Mouse (Mus musculus) adrenal gland, adult 18-20 months (tissue): ENCODE measurements around the gene Cxcr5. TPM values are rescaled to one million over a fixed set of nuclear protein-coding genes. Genes with fewer than 3 reads are reported as not detected.

Source experiments
- DNase-seq, 2 experiments: peaks; one replicate each; pipeline ENCODE4 v3.0.0; 2021 to 2022; ENCODE audit warnings: low spot score in 2 of 2
- total RNA-seq, 2 experiments: library from RNA; stranded (reverse); gene quantifications; 1 replicate in 1 of 2; 2 replicates in 1 of 2; pipeline ENCODE4 v1.2.3; 2021

The Cxcr5 gene
- total RNA-seq, 2 experiments from 2014 or later: 0.16 to 0.40 TPM

DNA sequence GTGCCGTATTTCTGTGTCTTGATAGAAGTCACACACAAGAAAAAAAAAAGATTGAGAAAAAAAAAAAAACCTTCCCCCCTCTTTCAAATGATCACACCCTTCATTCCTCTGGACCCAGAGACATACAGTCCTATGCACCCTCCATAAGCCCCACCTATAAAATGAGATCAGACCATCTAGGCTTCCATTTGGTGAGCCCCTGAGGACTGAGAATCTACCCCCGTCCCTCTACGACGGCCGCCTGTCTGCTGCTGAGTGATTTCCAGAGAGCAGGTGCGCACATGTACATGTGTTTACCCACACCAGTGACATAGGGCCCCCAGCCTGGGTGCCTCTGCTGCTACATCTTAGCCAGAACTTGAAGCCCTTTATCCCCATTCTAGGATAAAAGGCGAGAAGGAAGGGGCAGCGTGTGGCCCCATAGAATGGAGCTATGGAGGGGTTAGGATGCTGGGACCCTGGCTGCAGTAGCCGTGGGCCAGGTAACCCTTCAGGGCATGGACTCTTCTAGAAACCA lies 51.3 kb downstream of the Cxcr5 start:
- no peak for DNase-seq

DNA sequence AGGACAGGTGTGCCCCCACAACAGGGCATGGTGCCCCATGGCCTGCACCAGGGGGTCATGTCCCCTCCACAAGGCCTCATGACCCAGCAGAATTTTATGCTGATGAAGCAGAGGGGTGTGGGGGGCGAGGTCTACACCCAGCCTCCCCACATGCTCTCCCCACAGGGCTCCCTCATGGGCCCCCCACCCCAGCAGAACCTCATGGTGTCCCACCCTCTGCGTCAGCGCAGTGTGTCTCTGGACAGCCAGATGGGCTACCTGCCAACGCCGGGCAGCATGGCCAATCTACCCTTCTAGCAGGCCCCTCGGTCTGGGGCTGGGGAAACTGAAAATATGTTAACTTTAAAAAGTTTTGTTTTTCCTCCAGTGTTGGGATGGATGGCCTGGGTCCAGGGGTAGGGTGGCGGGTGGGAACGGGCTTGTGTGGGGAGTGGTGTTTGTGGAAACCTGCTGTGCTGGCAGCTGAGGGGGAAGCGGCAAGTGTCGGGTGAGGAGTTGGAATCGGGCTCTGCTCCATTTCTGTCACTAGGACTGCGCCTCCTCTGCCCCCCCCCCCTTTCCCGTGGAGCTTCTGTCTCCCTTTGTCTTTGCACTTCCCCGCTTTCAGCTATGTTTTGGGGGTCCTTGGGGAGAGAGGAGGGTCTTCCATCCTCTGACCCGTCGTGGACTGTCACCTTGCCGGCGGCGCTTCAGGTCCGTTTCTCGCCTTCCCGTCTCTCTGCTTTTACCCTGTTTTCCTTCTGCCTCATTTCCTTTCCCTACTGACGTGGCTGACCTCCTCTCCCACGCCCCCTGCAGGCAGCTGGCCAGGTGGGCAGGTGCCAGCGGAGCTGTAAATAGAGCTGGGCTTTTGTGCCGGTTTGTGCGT lies 52.0 kb downstream of the Cxcr5 start:
- DNase-seq: peak; percentile 87 to 91

DNA sequence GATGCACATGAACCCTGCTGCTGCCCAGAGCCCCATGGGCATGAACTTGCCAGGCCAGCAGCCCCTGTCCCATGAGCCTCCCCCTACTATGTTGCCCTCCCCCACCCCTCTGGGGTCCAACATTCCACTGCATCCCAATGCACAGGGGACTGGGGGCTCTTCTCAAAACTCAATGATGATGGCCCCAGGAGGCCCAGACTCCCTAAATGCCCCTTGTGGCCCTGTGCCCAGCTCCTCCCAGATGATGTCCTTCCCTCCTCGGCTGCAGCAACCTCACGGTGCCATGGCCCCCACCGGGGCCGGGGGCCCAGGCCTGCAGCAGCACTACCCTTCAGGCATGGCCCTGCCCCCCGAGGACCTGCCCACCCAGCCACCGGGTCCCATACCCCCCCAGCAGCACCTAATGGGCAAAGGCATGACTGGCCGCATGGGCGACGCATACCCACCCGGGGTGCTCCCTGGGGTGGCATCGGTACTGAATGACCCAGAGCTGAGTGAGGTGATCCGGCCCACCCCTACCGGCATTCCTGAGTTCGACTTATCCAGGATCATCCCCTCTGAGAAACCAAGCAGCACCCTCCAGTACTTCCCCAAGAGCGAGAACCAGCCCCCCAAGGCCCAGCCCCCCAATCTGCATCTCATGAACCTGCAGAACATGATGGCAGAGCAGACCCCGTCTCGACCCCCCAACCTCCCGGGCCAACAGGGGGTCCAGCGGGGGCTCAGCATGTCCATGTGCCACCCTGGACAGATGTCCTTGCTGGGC lies 52.8 kb downstream of the Cxcr5 start:
- no peak for DNase-seq

DNA sequence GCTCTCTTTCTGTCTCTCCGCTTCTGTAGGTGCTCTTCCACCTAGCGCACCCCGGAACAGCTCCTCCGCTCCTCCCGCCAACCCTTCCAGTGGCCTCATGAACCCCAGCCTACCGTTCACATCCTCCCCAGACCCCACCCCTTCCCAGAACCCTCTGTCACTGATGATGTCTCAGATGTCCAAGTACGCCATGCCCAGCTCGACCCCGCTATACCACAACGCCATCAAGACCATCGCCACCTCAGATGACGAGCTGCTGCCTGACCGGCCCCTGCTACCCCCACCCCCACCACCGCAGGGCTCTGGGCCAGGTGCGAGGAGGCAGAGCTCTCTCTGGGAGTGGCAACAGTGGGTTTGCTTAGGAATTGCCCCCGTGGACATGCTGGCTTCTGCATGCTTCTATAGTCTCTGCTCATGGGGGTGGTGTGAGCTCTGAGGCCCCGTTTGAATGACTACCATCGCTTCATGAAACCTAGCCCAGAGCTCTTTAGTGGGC lies 53.5 kb downstream of the Cxcr5 start:
- DNase-seq: no peak

DNA sequence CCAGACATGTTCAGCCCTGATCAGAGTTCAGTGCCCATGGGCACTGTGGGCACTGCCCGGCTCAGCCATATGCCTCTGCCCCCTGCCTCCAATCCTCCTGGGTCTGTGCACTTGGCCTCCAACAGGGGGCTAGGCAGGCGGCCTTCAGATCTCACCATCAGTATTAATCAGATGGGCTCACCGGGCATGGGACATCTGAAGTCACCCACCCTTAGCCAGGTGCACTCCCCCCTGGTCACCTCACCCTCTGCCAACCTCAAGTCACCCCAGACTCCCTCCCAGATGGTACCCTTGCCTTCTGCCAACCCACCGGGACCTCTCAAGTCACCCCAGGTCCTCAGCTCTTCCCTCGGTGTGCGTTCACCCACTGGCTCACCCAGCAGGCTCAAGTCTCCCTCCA lies 54.3 kb downstream of the Cxcr5 start:
- DNase-seq: no peak

DNA sequence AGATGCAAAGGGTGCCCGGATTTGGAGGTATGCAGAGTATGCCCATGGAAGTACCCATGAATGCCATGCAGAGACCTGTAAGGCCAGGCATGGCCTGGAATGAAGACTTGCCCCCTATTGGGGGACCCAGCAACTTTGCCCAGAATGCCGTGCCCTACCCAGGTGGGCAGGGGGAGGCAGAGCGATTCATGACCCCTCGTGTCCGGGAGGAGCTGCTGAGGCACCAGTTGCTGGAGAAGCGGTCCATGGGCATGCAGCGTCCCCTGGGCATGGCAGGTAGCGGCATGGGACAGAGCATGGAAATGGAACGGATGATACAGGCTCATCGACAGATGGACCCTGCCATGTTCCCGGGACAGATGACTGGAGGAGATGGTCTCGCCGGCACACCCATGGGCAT lies 55.1 kb downstream of the Cxcr5 start:
- no peak for DNase-seq

DNA sequence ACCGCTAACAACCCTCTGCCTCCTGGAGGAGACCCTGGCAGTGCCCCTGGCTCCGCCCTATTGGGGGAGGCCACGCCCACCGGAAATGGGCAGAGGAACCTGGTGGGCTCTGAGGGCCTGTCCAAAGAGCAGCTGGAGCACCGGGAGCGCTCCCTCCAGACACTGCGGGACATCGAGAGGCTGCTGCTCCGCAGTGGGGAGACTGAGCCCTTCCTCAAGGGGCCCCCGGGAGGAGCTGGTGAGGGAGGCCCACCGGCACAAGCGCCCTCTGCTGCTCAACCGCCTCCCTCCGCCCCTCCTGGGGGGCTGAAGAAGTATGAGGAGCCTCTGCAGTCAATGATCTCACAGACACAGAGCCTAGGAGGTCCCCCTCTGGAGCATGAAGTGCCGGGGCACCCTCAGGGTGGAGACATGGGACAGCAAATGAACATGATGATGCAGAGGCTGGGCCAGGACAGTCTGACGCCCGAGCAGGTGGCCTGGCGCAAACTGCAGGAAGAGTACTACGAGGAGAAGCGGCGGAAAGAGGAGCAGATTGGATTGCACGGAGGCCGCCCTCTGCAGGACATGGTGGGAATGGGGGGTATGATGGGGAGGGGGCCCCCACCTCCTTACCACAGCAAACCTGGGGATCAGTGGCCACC lies 55.7 kb downstream of the Cxcr5 start:
- no peak for DNase-seq

DNA sequence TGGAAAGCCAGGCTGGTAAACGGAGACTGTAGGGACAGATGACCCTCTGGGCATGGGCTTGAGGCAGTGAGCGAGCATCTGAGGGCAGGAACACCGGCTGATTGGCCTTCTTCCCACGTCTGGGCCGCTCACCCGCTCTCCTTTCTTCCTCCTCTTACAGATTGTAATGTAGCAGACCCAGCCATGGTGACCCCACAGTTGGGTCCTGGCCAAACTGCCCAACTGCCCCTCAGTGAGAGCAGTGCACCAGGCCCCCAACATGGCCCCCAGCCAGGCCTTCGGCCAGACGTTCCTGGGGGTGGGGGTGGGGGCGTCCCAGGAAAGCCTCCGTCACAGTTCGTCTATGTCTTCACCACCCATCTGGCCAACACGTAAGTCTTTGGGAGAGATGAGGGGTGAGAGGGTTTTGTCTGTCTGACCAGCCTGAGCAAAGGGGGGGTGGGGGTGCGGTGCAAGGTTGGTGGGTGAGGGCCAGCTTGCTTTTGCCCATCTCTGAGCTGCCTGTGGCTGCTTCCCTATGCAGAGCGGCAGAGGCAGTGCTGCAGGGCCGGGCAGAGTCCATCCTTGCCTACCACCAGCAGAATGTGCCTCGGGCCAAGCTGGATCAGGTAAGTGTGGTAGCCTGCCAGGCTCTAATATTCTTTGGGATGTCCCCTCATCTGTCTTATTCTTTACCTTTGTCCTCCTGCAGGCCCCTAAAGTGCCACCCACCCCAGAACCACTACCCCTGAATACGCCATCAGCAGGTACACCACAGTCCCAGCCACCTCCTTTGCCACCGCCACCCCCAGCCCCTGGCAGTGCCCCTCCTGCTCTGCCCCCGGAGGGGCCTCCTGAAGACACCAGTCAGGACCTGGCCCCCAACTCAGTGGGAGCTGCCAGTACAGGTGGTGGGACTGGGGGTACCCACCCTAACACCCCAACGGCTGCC lies 56.5 kb downstream of the Cxcr5 start:
- DNase-seq: no peak

DNA sequence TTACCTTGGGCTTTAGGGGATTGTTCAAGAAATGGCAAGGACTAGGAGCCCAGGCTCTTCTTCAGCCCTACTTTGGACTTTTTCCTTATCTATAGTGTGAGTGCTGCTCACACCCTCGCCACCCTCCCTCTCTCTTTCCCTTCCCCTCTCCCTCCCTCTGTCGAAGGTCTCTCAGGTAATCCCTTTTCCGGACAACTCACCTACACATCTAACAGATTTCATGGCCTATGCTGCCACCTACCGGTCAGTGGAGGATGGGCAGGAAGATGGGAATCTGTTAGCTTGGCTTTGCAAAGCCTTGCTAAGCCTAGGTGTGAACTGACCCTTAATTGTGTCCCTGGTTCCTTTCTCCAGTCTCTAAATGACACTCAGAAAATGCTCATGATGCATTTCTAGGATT lies 59.7 kb downstream of the Cxcr5 start:
- DNase-seq: peak; percentile 84

DNA sequence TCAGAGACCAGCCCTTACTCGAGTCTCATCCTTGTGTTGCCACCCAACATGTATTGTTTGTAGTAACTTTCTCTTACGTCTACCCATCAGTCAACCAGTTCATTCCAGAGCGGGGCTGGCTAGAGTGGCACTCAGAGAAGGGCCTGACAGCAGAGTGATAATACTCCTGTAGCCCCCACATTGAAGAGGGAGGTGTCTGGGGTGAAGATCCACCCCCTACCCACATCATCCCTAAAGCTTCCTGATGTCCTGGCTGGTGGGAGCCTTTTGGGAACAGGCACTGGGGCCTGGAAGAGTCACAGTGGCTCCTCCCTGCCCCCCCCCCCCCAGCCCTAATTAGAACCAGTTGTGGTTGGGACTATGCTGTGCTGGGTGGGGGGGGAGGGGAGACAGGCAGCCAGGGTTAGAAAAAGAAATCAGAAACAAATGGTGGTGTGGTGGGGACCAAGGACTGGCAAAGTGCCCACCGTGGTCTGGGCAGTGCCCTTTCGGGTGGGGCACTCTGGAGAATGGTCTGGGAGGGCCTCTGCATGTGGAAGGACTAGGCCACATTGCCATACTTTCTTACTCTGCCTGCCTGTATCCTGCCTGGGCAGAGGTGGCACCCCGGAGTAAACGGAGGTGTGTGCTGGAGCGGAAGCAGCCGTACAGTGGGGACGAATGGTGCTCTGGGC lies 60.3 kb downstream of the Cxcr5 start:
- peak; percentile 8 to 28 for DNase-seq

DNA sequence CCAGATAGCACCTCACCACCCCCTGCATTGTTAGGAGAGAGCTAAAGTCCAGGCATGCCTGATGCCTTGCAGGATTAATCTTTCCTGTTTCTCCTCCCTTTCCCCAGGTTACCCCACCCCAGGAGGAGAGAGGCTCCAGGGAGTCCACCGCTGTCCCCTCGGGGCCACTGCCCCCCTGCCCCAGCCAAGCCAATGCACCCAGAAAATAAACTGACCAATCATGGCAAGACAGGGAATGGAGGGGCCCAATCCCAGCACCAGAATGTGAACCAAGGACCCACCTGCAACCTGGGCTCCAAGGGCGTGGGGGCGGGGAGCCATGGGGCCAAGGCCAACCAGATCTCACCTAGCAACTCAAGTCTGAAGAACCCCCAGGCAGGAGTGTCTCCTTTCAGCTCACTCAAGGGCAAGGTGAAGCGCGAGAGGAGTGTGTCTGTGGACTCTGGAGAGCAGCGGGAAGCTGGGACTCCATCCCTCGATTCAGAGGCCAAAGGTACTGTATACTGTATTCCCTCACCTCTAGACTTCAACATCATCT lies 61.0 kb downstream of the Cxcr5 start:
- DNase-seq: peak in 1 of 2 experiments; percentile 21

DNA sequence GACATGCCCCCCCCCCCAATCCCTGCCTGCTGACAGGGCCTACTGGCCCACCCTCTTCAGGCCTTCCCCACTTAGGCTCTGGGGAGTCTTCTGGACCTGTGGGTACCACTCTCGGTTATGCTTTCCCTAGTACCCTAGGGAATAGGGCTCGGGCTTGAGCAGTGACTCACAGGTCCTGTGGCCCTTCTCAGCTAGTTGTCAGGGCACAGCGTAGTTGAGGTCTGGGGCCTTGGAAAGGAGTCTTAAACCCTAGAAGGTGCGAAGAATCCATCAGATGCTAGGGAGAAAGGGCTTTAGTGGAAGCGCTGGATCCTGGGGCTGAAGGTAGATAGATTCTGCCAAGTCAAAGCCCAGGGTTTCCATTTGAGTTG lies 61.5 kb downstream of the Cxcr5 start:
- peak; percentile 3 to 19 for DNase-seq

DNA sequence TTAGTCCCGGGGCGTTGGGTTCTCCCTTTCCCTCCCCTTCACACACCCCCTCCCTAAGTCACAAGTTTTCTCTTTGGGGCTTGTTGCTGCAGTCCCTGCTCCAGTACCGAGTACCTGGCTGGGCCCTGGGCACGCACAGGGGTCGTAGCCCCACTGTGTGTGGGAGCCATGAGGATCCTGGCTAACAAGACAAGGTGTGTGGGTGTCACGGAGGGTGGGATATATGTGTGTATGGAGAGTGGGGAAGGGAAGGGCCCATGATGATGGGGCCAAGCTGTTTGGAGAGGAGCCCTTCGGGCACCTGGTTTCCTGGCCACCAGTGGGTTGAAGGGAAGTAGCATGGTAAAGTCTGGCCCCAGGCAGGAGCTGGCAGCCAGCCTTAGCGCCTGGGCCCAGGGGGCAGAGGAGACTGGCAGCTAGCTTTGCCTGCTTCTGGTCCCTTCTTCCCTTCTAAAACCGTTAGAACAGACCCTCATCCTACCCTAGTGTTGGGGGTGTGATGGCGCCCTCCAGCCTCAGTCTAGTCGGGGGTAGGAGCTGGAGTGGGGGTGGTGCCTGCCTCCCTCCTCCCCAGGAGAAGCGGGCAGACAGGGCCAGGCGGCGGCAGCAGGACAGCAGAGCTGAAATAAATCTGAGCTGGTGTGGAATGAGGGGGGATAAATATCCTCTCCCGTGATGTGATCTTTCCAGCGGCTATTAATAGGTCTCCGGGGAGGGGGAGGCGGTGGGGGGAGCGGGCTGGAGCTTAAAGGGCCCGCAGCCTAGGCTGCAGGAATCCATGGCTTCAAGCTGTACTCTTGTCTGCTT lies 62.1 kb downstream of the Cxcr5 start:
- peak in 1 of 2 experiments; percentile 24 for DNase-seq

DNA sequence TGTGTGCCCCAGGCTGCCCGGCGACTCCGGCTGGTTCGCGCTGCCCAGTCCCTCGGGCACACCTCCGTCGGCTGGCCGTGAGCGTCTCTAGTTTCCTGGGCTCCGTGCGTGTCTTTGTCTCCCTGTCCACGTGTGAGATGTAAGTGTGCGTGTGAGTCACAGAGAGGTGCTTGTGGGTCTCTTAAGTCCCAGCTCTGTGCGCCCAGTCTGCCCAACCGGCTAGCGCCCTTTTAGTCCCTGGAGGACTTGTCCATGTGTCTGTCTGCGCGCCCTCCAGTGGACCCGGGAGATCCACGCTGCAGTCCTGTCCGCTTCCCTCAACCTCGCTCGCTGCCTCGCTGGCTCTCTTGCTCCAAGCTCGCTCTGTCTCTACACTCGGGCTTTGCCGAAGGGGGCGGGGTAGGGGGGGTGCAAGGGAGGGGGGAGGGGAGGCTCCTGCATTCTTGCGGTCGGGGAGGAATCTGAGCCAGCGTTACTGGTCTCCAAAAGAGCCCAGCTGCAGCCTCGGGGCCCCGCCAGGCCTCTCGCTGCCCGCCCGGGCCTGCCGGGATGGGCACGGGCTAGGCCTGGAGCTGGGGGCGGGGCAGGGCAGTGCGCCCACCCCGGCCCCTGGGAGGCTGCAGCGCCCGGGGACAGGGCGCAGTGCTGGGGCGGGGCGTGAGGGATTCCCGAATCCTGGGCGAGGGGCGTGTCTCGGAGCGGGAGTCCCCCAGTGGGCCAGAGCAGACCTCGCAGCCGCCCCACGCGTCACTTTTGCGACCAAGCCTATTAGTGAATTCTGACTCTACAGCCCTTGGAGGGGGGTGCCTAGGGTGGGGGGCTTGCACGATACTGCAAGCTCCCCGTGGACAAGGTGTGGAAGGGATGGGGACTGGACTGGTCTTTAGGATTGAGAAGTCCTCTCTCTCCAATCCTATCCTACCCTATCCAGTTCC lies 63.0 kb downstream of the Cxcr5 start:
- peak; percentile 71 to 72 for DNase-seq

DNA sequence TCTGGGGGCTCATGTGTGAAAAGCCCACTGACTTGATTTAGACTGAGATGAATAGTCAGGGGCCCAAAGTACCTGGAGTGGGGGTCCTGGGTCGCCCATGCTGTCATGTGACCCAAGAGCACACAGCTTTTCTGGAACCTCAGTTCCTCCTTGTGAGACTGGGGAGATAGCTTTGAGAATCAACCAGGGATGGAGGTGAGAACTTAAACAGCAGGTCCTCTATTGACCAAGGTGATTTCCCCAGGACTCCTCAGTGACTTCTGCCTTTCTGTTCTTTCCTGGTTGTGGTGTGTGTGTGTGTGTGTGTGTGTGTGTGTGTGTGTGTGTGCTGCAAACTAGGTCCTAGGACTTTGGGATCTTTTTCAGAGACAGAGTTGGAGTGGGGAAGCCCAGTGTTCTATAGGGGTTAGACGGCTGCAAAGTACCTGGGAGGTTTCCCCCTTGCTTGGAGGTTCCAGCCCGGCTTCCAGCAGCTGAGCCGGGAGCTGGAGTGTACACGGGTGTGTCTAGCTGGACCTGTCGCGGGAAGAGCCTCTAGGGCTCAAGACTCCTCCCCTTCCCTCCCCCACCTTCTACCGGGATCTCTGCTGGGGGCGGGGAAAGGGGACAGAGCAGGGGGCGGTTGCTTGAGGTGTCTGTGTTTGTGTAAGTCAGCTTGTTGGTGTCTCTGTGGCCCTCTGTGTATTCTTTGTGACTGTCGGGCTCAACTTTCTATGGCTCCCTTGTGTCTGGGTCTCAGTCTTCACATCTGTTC lies 63.9 kb downstream of the Cxcr5 start:
- peak in 1 of 2 experiments; percentile 14 for DNase-seq

DNA sequence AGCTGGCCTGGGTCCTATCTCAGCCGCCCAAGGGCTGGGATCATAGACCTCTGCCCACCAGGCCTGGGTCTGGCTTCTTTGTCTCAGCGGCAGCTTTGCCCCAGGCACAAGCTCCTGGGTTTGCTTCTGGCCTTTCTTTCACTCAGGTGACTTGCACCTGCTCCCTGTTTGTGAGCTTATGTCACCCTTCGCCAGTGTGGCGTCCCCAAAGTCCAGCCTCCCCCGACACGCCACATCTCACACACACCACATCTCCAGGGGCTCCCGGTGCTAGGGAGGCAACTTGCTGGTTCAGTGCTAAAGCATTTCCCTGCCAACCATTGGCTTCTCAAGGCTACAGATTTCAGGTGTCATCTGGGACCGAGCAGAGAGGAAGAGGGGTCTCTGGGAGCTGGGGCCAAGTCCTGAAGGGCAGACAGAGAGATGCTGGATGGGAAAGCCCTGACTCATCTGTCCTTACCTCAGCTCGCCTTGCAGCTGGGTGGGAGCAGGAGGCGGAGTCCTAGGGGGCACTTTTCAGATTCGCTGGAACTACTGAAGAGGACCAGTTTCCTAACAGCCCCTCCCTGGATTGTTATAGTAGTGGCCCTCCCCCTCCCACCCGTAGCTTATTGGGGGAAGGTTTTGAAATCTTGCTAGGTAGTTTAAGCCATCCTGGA lies 64.7 kb downstream of the Cxcr5 start:
- no peak for DNase-seq
